Mouse (Mus musculus): Measurements from ENCODE around the gene Glt8d1.

Gene Glt8d1

DNA sequence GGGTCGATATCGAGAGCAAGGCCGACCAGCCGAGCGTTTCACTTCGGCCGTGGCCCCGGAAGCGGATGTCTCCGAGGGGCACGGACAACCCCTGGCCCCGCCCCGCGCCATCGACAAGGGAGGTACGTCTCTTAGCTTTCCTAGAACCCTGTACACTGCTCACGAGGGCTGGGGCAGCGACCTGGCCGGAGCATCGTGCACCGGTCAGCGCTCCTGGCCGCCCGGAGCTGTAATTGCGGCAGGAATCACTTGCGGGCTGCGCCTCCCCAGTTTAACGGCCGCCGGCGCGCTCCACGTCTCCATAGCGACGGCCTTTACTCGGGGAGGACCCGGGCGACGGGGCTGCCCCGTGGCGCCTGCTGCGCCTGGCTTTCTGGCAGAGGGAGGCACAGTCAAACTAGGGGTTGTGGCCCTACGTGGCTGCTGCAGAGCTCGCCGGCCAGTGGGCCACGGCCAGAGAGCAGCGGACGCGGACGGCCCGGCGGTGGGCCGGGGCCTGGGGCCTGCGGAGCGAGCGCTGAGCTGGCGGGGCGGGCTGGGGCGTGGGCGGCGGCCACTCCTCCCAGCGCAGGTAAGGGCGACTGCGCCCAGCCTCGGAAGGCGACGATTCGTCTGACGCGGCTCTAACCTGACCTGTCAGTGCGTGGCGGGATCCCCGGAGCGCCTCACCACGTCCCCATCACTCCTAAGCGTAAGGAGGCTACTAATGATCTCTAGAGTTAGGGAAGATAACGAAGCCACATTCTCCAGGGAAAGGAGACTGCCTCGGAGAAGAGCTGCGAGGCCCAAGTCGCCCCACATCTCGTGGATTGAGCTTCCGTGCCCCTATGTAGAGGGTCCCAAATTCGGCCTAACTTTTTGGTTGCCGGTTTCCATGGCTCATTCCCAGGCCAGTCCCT, at the start of gene Glt8d1, which contains the start of gene Spcs1:
TSS of gene Glt8d1 (plus strand) at position 94 of the 899 bp plus-strand sequence.
TSS of gene Spcs1 (minus strand) at position 366 of the 899 bp plus-strand sequence.
- ATAC-seq (ENCODE audit: insufficient number of reproducible peaks, low FRiP score, low TSS enrichment) = peak; percentile 90

- no peak for ATAC-seq (ENCODE audit: insufficient number of reproducible peaks, low FRiP score, low TSS enrichment)
Measured at GRCm38 (mm10) chr14:30958517-30958916, 42.7 kb upstream of the Glt8d1 start.

DNA sequence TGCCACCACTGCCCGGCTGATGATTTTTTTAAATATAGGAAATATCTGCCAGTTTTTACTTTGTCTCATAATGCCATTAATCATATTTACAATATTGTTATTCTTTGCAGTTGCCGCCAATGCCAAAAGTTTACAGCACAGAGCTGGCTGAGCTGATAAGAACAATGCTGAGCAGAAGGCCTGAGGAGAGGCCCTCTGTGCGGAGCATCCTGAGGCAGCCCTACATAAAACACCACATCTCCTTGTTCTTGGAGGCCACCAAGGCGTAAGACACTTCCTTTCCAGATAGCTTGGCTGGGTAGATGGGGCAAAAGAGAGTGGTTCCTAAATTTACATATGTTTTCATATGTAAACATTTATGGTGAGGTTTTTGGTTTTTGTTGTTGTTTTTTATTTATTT, 42.2 kb upstream of the Glt8d1 start:
- ATAC-seq (ENCODE audit: insufficient number of reproducible peaks, low FRiP score, low TSS enrichment) = no peak

DNA sequence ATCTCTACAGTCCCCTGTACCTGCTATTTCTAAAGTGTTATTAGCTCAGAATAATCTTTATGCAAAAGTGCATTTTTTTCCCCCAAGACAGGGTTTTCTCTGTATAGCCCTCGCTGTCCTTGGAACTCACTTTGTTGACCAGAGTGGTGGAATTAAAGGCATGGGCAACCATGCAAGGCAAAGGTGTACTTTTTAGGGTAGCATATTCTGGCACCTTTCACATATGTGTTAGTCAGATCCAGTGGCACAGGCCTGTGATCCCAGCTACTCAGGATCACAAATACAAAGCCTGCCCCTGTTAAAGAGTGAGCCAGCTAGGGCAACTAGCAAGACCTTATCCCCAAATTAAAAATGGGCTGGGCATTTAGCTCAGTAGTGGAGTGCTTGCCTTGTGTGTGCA, 40.8 kb upstream of the Glt8d1 start:
- no peak for ATAC-seq (ENCODE audit: insufficient number of reproducible peaks, low FRiP score, low TSS enrichment)

GRCm38 (mm10) chr14:30974204-30974603, 27.0 kb upstream of the Glt8d1 start:
- no peak for ATAC-seq (ENCODE audit: insufficient number of reproducible peaks, low FRiP score, low TSS enrichment)

DNA sequence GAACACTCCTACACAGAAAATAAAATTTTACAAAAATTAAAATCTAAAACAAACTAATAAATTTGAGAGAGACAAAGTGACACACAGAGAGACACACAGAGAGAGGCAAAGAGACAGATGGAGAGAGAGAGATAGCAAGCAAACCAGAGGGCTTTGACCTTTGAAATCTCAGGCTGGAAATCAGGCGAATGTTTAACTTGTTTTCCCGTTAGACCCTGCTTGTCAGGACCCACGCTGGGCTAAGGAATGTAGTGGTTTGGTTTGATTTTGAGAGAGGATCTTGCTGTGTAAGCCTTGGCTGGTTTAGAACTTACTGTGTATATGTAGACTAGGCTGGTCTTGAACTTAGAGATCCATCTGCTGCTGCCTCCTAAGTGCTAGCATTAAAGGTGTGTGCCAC, 25.0 kb upstream of the Glt8d1 start:
- ATAC-seq (ENCODE audit: insufficient number of reproducible peaks, low FRiP score, low TSS enrichment) = no peak

DNA sequence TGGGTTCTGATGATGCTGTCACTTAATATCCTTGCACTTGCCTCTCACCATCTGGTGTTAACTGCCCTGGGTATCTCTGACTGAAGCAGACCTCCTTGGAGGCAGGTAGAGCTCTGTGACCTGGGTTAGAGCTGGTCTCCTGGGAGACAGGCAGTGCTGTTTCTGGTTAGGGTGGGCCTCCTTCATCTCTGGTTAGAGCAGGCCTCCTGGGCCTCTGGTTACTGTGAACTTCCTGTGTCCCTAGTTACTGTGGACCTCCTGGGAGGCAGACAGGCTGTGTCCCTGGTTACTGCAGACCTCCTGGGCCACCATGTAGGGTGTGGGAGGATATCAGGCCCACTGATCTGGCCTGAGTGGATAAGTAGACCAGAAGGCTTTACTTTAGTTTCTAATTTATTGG, 4.8 kb upstream of the Glt8d1 start:
- ATAC-seq (ENCODE audit: insufficient number of reproducible peaks, low FRiP score, low TSS enrichment) = no peak

- no peak for ATAC-seq (ENCODE audit: insufficient number of reproducible peaks, low FRiP score, low TSS enrichment)
Measured at GRCm38 (mm10) chr14:31000356-31000755, 844 bp upstream of the Glt8d1 start.

DNA sequence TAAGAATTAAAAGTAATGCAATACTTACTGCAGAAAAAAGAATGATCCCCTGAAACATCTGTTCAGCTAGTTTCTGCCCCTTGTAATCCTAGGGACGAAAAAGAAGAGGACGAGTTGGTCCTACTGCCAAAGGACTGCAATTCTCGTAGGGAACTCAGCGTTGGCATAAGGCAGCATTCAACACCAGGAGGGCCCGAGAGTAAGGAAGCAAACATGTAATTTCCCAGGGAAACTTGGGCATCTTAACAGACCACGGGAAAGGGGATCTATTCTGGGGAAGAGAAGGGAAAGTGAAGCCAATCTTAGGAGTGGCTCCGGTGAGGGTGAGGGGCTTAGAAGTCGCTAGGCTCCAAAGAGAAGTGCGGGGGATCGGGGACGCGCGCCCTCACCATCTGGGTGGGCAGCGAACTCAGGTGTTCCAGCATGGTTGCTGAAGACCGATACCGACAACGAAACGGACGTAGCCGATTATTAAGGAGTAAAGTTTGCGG, 339 bp upstream of the Glt8d1 start:
- no peak; the same call in 1 of the 2 replicates for ATAC-seq (ENCODE audit: insufficient number of reproducible peaks, low FRiP score, low TSS enrichment)

- no peak for ATAC-seq (ENCODE audit: insufficient number of reproducible peaks, low FRiP score, low TSS enrichment)
Measured at GRCm38 (mm10) chr14:31004527-31004926, 3.3 kb downstream of the Glt8d1 start.

DNA sequence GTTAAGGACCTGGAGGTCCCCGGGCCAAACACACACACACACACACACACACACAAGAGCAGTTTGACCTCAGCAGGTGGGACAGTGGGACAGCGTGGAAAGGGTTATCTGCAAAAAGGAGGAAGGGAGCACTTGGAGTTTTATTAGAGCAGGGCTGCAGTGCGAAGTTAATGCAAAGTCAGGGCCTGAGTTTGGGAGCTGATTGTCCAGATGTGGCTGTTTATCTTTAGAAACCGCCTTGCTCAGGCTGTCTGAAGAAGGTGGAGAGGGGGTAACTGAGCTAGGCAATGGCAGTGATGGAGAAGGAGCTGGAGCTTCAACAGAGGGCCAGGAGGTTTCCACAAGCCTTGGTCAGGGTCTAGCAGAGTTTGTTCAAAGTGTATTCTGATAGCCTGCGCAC, 5.6 kb downstream of the Glt8d1 start:
- ATAC-seq (ENCODE audit: insufficient number of reproducible peaks, low FRiP score, low TSS enrichment) = no peak

GRCm38 (mm10) chr14:31011588-31011987, 10.4 kb downstream of the Glt8d1 start:
- no peak for ATAC-seq (ENCODE audit: insufficient number of reproducible peaks, low FRiP score, low TSS enrichment)

- ATAC-seq (ENCODE audit: insufficient number of reproducible peaks, low FRiP score, low TSS enrichment) = no peak
Measured at GRCm38 (mm10) chr14:31013928-31014327, 12.7 kb downstream of the Glt8d1 start.

GRCm38 (mm10) chr14:31016063-31016462, 14.9 kb downstream of the Glt8d1 start:
- no peak for ATAC-seq (ENCODE audit: insufficient number of reproducible peaks, low FRiP score, low TSS enrichment)

- no peak for ATAC-seq (ENCODE audit: insufficient number of reproducible peaks, low FRiP score, low TSS enrichment)
Measured at GRCm38 (mm10) chr14:31017854-31018253, 16.7 kb downstream of the Glt8d1 start.

DNA sequence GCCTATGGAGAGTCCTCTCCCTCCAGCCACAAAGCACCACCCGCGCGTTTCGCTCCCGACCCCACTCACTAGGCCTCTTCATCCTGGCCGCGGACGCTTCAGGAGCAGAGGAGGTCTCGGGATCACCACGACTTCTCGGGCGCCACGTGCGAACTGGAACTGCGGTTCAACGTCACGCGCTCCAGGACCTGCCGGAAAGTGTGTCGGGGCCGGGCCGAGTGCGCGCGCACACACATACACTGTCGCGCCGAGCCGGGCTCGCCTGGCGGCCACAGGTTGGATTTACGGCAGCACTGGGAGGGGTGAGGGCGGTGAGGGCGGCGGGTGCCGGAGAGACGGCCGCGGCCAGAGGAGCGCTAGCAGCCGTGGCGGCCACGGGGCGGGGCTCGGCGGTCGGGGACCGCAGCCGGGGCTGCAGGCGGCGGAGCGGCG, 17.7 kb downstream of the Glt8d1 start, which contains the start of the genes Pbrm1 and Gnl3:
TSS of gene Pbrm1 (plus strand) at position 279 of the 432 bp plus-strand sequence.
TSS of gene Gnl3 (minus strand) at position 293 of the 432 bp plus-strand sequence.
- peak; percentile 94 for ATAC-seq (ENCODE audit: insufficient number of reproducible peaks, low FRiP score, low TSS enrichment)

DNA sequence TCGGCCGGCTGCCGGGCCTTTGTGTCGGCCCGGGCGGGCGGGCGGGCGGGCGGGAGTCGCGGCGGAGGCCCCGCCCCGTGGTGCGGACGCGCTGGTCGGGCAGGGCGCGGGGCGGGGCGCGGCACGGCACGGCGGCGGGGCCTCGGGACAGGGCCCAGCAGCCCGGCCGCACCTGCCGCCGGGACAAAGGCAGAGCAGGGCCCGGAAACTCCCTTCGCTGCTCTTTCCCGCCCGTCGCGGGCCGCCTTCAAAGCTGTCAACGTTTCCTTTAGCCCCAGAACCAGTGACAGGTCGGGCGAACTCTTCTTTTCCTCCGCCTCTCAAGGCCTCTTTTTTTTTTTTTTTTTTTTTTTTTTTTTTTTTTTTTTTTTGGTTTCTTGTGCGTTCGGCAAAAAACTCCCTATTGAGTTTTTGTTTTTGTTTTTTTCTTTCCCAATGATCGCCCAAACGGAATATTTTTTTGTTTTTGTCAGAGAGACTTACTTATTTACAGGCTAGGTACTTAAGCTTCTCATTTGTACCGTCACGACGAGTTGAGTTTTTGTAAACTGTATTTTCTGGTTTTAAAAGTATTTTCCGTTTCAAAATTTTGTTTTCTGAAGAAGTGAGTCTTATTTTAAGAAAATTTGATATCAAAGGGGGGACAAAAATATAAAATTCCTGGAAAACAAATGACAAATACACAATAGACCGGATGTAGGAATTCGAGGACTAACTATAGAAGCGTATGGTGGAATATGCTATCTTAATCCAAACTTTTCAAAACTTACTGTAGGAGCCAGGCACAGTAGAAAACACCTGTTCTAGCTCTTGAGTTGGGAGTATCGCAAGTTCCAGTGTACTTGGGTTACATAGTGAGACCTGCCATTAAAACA, 18.4 kb downstream of the Glt8d1 start:
- peak; percentile 76 for ATAC-seq (ENCODE audit: insufficient number of reproducible peaks, low FRiP score, low TSS enrichment)

GRCm38 (mm10) chr14:31022579-31022978, 21.4 kb downstream of the Glt8d1 start:
- no peak for ATAC-seq (ENCODE audit: insufficient number of reproducible peaks, low FRiP score, low TSS enrichment)

GRCm38 (mm10) chr14:31025785-31026184, 24.6 kb downstream of the Glt8d1 start:
- no peak for ATAC-seq (ENCODE audit: insufficient number of reproducible peaks, low FRiP score, low TSS enrichment)

- no peak for ATAC-seq (ENCODE audit: insufficient number of reproducible peaks, low FRiP score, low TSS enrichment)
Measured at GRCm38 (mm10) chr14:31045296-31045695, 44.1 kb downstream of the Glt8d1 start.

DNA sequence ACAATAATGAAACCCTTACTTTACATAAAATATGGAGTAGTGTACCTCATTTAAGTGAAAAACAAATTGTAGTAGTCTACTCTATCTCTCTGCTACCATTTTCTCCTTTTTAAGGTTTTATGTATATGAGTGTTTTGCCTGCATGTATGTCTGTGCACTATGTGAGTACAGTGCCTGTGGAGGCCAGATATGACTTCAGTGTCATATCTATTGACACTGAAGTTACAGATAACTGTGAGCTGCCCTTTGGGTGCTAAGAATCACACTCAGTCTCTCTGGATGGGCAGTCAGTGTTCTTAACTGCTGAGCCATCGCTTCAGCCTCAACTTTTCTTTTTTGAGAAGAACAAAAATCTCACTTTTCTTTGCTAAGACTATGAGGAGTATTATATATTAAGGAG, 44.6 kb downstream of the Glt8d1 start:
- ATAC-seq (ENCODE audit: insufficient number of reproducible peaks, low FRiP score, low TSS enrichment) = no peak

Data from cerebellum, adult (tissue).